Mouse (Mus musculus): ENCODE measurements around the gene Clic6. TPM values are rescaled to one million over a fixed set of nuclear protein-coding genes. Genes with fewer than 3 reads are reported as not detected.

Gene Clic6
- polyA plus RNA-seq (2015; fragmentation: Nextera tagmentation; extraction: Ambion mirVana) = 0.61 and 0.70 TPM in 2 replicates

DNA sequence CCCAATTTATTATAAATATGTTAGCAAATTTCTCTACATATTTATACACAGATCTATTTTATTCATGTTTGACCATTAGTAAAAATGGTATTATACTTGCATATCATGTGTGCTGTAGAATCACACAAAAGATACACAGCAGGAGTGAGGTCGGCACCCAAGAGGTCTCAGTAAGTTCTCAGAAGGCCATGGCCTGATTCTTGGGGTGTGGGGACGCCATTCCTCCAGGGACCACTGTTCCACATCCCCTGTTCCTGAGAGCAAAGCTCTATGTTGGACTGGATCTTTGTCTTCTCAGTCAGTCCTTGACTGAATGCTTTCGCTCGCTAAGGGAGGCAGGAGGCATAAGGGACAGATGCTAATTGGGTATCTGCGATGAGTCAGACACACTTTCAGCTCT is at the start of gene Clic6:
Gene Clic6 (plus strand): TSS at position 301 of the 400 bp plus-strand sequence.
- ATAC-seq (ENCODE audit: low read depth) (no peak), DNase-seq (no peak)
- H3K27me3 ChIP-seq = peaks cover 15% of the 10 kb centered on the region
- H3K36me3 ChIP-seq = no peaks in the 10 kb centered on the region
- no peak within 1 kb of the TSS for H3K27ac ChIP-seq
- H3K9me3 ChIP-seq (replicated peaks) = no peaks in the 10 kb centered on the region
- H3K4me2 ChIP-seq = no peak within 1 kb of the TSS
- H3K4me1 ChIP-seq (replicated peaks) = peaks cover 32% of the 10 kb centered on the region
- H3K9ac ChIP-seq = no peak within 1 kb of the TSS
- no peak within 1 kb of the TSS for H3K4me3 ChIP-seq (replicated peaks)
- WGBS (ENCODE audit: insufficient replicate concordance) = 83% methylated on average over 5 of the region's 5 CpGs

DNA sequence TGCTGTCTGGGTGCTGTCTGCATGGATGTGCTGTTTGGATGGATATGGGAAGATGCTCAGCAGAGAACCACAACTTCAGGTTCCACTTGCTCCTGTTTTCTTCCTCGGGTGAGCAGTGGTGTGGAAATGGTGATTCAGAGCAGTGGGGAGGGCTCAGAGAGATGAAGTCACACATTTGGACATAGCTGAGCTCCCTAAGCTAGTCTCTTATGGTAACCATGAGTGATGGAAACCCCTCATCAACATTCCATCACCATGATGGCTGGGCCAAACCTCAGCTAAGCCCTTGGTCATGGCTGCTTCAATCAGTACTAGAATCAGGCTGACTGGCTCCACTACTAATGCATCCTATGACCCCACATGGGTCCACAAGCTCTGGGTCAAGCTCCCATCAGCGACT is 45.8 kb upstream of the Clic6 start:
- Histone ChIP-seq H3K4me3 (replicated peaks) (no peak overlapping the region), H3K27me3 (no peaks in the 10 kb centered on the region), H3K27ac (no peak overlapping the region), H3K4me2 (no peak overlapping the region), H3K9ac (no peak overlapping the region), H3K9me3 (replicated peaks) (no peaks in the 10 kb centered on the region), H3K4me1 (replicated peaks) (peaks cover 15% of the 10 kb centered on the region), H3K36me3 (no peaks in the 10 kb centered on the region)
- DNase-seq (no peak), ATAC-seq (ENCODE audit: low read depth) (no peak)
- 59% methylated on average over 2 of the region's 2 CpGs for WGBS (ENCODE audit: insufficient replicate concordance)

DNA sequence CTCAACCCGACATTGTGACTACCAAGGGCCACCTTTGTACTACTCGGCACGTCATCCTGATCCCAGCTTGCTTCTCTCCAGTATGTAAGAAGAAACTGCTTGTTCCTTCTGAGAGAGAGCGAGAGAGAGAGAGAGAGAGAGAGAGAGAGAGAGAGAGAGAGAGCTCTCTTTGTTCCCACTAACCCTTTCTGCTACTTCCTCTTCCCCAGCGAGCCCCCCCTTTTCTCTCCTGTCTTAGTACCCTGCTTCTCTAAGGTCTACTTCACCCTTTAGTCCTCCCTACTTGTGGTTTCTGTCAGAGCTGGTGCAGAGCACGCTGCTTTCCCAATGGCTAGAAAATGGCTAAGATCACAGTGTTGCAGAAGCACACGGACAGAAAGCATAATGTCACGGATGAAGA is 45.3 kb upstream of the Clic6 start:
- H3K4me1 ChIP-seq (replicated peaks) = peaks cover 15% of the 10 kb centered on the region
- no peaks in the 10 kb centered on the region for H3K9me3 ChIP-seq (replicated peaks)
- no peak overlapping the region for H3K4me3 ChIP-seq (replicated peaks)
- H3K27me3 ChIP-seq = no peaks in the 10 kb centered on the region
- H3K9ac ChIP-seq = no peak overlapping the region
- H3K4me2 ChIP-seq = no peak overlapping the region
- ATAC-seq (ENCODE audit: low read depth) (no peak), DNase-seq (no peak)
- no peak overlapping the region for H3K27ac ChIP-seq
- H3K36me3 ChIP-seq = no peaks in the 10 kb centered on the region
- 48% methylated on average over 8 of the region's 8 CpGs for WGBS (ENCODE audit: insufficient replicate concordance)

DNA sequence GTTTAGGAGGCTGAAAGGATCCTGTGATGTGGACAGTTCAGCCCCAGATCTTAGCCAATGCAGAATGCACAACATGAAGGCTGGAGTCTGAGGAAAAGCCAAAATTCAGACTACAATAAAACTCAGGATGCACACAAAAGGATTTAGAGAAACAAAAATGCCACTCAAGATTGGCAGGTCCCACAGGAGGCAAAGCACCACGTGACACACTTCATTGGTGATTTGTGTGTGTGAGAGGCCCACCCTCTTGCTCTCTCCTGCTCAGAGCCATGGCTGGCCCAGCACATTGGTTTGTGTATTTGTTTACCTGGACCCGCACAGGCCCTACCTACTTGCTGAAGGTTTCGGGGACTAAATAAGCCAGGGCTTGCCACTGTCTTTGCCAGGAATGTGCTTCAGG is 44.3 kb upstream of the Clic6 start:
- Histone ChIP-seq H3K4me1 (replicated peaks) (peaks cover 20% of the 10 kb centered on the region), H3K36me3 (no peaks in the 10 kb centered on the region), H3K9ac (no peak overlapping the region), H3K27me3 (no peaks in the 10 kb centered on the region), H3K9me3 (replicated peaks) (no peaks in the 10 kb centered on the region), H3K4me2 (no peak overlapping the region), H3K27ac (no peak overlapping the region), H3K4me3 (replicated peaks) (no peak overlapping the region)
- DNase-seq (no peak), ATAC-seq (ENCODE audit: low read depth) (no peak)
- 63% methylated on average over 3 of the region's 3 CpGs for WGBS (ENCODE audit: insufficient replicate concordance)

DNA sequence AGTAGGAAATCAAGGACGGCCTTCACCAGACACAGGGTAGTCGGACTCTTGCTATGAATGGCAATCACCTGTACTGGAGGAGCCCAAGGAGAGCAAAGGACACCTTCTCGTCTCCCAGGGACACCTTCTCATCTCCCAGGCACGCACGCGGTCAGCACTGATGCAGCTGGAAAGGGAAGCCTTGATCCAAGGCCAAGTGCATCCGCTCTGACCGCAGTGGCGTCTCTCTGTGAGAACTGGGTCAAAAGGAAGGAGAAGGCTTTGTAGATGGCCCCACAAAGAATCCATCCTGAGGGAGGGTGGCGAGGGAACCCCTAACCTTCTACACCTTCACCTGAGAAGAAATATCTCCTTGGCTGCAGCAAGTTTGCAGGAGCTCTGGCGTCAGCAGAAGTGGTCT is 43.4 kb upstream of the Clic6 start:
- Histone ChIP-seq H3K4me3 (replicated peaks) (no peak overlapping the region), H3K27me3 (no peaks in the 10 kb centered on the region), H3K9me3 (replicated peaks) (no peaks in the 10 kb centered on the region), H3K4me1 (replicated peaks) (peaks cover 20% of the 10 kb centered on the region), H3K27ac (no peak overlapping the region), H3K36me3 (no peaks in the 10 kb centered on the region), H3K4me2 (no peak overlapping the region), H3K9ac (no peak overlapping the region)
- DNase-seq = no peak
- no peak for ATAC-seq (ENCODE audit: low read depth)
- WGBS (ENCODE audit: insufficient replicate concordance) = 85% methylated on average over 11 of the region's 11 CpGs

DNA sequence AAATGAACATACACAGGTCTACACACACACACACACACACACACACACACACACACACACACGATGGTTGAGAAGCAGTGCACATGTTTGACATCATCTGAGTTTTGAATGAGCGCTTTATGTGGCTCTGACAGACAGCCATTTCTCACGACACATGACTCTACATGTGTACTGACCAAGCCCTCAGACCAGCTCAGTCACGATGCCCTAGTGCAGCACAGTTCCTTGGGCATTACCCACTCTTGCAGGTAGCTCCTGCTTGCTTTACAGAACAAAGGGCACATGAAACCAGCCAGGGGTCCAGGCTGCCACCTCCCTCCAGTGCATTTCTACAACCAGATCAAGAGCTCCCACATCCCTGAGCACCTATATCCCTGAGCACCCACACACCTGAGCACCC is 42.6 kb upstream of the Clic6 start:
- H3K9ac ChIP-seq = no peak overlapping the region
- no peaks in the 10 kb centered on the region for H3K36me3 ChIP-seq
- ATAC-seq (ENCODE audit: low read depth) (no peak), DNase-seq (no peak)
- H3K4me1 ChIP-seq (replicated peaks) = peaks cover 20% of the 10 kb centered on the region
- no peaks in the 10 kb centered on the region for H3K9me3 ChIP-seq (replicated peaks)
- 69% methylated on average over 4 of the region's 4 CpGs for WGBS (ENCODE audit: insufficient replicate concordance)
- no peak overlapping the region for H3K4me2 ChIP-seq
- no peak overlapping the region for H3K27ac ChIP-seq
- no peaks in the 10 kb centered on the region for H3K27me3 ChIP-seq
- H3K4me3 ChIP-seq (replicated peaks) = no peak overlapping the region

DNA sequence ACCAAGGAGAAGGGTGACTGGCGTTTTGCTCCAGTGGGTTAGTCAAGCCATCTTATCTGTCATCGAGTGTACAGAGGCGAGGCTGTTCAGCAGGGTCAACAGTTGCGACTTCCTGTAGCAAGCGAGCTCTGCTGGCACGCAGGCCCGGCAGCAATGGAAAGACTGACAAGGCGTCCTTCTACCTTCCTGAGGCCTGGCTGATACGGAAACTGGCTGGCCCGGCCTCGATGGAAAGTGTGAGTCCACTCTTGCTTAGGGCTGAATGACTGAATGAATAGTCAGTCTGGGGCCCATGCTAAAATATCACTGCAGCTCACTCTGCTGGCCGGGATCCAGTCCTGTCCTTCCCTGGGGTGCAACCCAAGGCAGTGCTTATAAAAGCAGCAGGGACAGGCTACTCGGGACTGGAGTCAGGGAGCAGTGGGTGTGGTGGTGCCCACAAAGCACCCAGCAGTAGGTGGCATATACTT is 41.9 kb upstream of the Clic6 start:
- WGBS (ENCODE audit: insufficient replicate concordance) = 15% methylated on average over 13 of the region's 13 CpGs
- no peak for DNase-seq
- no peak overlapping the region for H3K27ac ChIP-seq

DNA sequence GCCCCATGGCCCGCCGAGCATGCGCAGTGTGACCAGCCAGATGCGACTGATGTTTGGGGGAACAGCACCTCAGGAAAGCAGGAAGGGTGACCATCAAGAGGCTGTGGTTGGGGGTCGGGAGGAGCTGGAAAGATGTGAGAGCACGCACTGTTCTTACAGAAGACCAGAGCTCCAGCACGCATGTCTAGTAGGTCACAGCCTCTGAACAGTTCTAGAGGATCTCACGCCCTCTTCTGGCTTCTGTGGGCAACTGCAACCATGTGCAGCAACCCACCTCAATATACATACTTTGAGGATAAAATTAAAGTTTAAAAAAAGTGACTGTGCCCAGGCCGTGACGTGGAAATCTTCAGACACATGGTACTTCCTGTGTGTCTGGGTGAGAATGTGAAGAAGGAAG is 40.2 kb upstream of the Clic6 start:
- no peak overlapping the region for H3K4me3 ChIP-seq (replicated peaks)
- no peak overlapping the region for H3K27ac ChIP-seq
- 58% methylated on average over 10 of the region's 10 CpGs for WGBS (ENCODE audit: insufficient replicate concordance)
- no peak overlapping the region for H3K4me2 ChIP-seq
- H3K9ac ChIP-seq = no peak overlapping the region
- ATAC-seq (ENCODE audit: low read depth) (no peak), DNase-seq (no peak)
- H3K9me3 ChIP-seq (replicated peaks) = no peaks in the 10 kb centered on the region
- peaks cover 20% of the 10 kb centered on the region for H3K4me1 ChIP-seq (replicated peaks)
- H3K36me3 ChIP-seq = no peaks in the 10 kb centered on the region
- H3K27me3 ChIP-seq = no peaks in the 10 kb centered on the region

More for the DNA sequence above, 41.9 kb upstream of the Clic6 start:
- Histone ChIP-seq H3K4me2 (no peak overlapping the region), H3K36me3 (no peaks in the 10 kb centered on the region), H3K9me3 (replicated peaks) (no peaks in the 10 kb centered on the region), H3K9ac (no peak overlapping the region), H3K27me3 (no peaks in the 10 kb centered on the region), H3K4me1 (replicated peaks) (peaks cover 20% of the 10 kb centered on the region), H3K4me3 (replicated peaks) (no peak overlapping the region)
- ATAC-seq (ENCODE audit: low read depth) = peak; percentile 25; the same call in 1 of the 2 replicates

DNA sequence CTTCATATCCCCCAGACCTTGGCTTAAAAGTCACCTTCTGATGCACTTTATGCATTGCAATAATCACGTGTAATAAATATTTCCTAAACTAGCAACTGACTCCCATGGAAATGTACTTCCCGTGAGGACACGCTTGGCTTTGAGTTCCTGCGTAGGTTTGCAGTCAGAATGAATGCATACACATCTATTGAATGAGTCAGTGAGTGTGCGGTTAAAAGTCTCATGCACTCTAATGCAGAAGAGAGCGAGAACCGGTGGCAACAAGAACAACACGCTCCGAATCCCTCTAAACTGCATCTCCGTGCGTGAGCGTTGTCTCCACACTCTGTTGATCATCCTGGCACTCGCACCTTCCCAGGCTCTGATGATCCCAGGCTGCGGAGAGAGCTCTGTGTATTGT is 36.5 kb upstream of the Clic6 start:
- Histone ChIP-seq H3K27ac (no peak overlapping the region), H3K9me3 (replicated peaks) (no peaks in the 10 kb centered on the region), H3K4me3 (replicated peaks) (no peak overlapping the region), H3K4me1 (replicated peaks) (peaks cover 8% of the 10 kb centered on the region), H3K4me2 (no peak overlapping the region), H3K36me3 (no peaks in the 10 kb centered on the region; the same call in 1 of the 2 replicates), H3K9ac (no peak overlapping the region), H3K27me3 (no peaks in the 10 kb centered on the region)
- ATAC-seq (ENCODE audit: low read depth) = no peak
- WGBS (ENCODE audit: insufficient replicate concordance) = 87% methylated on average over 14 of the region's 14 CpGs
- no peak for DNase-seq

DNA sequence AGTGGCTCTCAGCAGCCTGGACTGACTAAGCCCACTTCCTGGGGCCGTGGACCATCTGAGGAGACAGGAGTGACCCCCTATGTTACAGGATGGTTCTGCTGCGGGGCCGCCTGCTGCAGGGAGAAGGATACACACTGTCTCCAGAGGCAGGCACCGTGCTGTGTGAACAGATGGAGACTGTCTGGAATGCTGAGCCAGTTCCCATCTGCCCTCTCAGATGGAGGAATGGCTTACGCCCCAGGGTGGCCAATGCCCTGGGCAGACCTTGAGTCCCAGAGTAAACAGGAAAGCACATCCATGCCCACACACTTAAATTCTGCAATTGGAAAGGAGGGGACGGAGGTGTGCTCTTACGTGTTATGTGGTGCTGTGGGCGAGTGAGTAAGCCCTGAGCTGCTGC is 35.2 kb upstream of the Clic6 start:
- H3K4me3 ChIP-seq (replicated peaks) = no peak overlapping the region
- no peak for ATAC-seq (ENCODE audit: low read depth)
- 84% methylated on average over 8 of the region's 8 CpGs for WGBS (ENCODE audit: insufficient replicate concordance)

DNA sequence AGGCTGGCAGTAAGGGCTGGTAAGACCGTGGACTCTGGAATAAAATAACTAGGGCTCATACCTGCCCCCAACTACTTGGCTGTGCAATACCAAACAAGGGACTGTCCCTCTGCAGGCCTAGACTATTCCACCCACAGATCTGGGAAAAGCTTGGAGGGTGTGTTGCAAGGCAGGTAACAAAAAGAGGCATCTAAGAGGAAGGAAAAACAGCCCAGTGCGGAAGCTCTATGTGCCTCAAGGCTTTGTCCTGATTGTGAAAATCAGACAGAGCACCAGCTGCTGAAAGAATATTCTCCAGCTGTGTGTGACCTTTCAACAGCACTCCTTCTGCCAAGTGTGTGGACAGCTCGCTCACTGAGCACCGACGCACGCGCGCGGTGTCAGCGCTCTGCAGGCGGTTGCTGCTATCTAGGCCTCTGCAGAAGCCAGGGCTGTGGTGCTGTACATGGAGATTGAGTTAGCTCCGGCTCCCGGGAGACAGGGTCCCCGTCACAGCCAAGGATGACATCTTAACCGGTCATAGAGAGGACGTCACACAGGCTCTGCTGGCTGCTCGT is 33.9 kb upstream of the Clic6 start:
- H3K9ac ChIP-seq = no peak overlapping the region
- peaks cover 5% of the 10 kb centered on the region; the same call in 1 of the 2 replicates for H3K36me3 ChIP-seq
- H3K9me3 ChIP-seq (replicated peaks) = no peaks in the 10 kb centered on the region
- no peak overlapping the region for H3K4me3 ChIP-seq (replicated peaks)
- no peak for DNase-seq
- peaks cover 3% of the 10 kb centered on the region for H3K4me1 ChIP-seq (replicated peaks)
- ATAC-seq (ENCODE audit: low read depth) = no peak
- H3K4me2 ChIP-seq = no peak overlapping the region
- H3K27me3 ChIP-seq = no peaks in the 10 kb centered on the region
- WGBS (ENCODE audit: insufficient replicate concordance) = 78% methylated on average over 17 of the region's 17 CpGs
- no peak overlapping the region for H3K27ac ChIP-seq

More for the DNA sequence above, 35.2 kb upstream of the Clic6 start:
- H3K27ac ChIP-seq = no peak overlapping the region
- no peaks in the 10 kb centered on the region for H3K27me3 ChIP-seq
- H3K36me3 ChIP-seq = peaks cover 5% of the 10 kb centered on the region; the same call in 1 of the 2 replicates
- no peak overlapping the region for H3K9ac ChIP-seq
- peaks cover 7% of the 10 kb centered on the region for H3K4me1 ChIP-seq (replicated peaks)
- H3K4me2 ChIP-seq = no peak overlapping the region
- no peak for DNase-seq
- H3K9me3 ChIP-seq (replicated peaks) = no peaks in the 10 kb centered on the region

DNA sequence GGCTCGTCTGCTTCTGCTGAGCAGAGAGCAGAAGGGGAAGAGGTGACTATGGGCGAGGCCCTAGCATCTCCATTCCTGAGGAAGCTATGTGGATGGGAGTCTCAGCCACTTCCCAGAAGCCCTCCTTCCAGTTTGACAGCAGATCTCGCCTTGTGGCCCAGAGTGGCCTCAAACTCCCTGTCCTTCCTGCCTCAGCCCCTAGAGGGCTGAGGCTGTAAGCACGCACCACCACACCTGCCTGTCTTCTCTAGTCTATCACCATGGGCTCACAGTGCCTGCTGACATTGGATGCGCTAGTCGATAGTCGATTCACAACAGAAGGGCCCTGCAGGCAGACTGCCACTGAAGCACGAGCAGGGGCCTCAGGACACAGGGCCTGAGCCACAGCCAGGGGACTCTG is 32.9 kb upstream of the Clic6 start:
- no peak for DNase-seq
- peaks cover 5% of the 10 kb centered on the region; the same call in 1 of the 2 replicates for H3K36me3 ChIP-seq
- no peaks in the 10 kb centered on the region for H3K27me3 ChIP-seq
- H3K27ac ChIP-seq = no peak overlapping the region
- H3K9me3 ChIP-seq (replicated peaks) = no peaks in the 10 kb centered on the region
- no peak; the same call in 1 of the 2 replicates for ATAC-seq (ENCODE audit: low read depth)
- H3K4me3 ChIP-seq (replicated peaks) = no peak overlapping the region
- H3K4me1 ChIP-seq (replicated peaks) = peaks cover 11% of the 10 kb centered on the region
- WGBS (ENCODE audit: insufficient replicate concordance) = 67% methylated on average over 8 of the region's 8 CpGs
- no peak overlapping the region for H3K9ac ChIP-seq
- no peak overlapping the region for H3K4me2 ChIP-seq

All from liver, embryonic 13.5 days (tissue).